Comparison of ENCODE assay signal across 17 mouse cellular contexts in the genomic region with DNA sequence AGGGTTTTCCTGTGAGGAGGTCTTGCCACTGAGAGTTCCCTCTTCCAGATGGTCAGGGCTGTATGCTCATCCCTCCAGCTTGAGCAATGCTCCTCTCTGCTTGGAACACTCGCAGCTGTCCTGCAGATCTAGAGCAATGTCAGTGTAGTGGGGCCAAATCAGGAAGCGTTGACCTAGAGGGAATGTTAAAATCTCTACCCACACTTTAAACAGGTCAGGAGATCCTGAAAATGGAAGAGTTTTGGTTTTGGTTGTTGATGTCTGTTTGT. TPM values are rescaled to one million over a fixed set of nuclear protein-coding genes. Genes with fewer than 3 reads are reported as not detected.
DNase-seq lines count a peak whose midpoint lies in the region; ATAC-seq and TF ChIP-seq lines count a peak whose summit lies in the region.
"Had no signal": no experiment of that assay in that cellular context is flagged by ENCODE, and none has a peak within 500 bp of the region (broad histone marks: within the 10 kb centered on the region; RNA-seq: fewer than 3 reads in every experiment).

No protein-coding gene starts in this region.

- H3K4me2 ChIP-seq in embryonic facial prominence, embryonic 14.5 days (ENCODE audit: low read depth, low read length) = no peak overlapping the region
- no peak overlapping the region for H3K4me2 ChIP-seq in heart, embryonic 11.5 days
- H3K4me2 ChIP-seq in stomach, embryonic 15.5 days = no peak overlapping the region
- H3K4me2 ChIP-seq in stomach, postnatal 0 days (replicated peaks; ENCODE audit: low read depth) = no peak overlapping the region
- H3K4me2 ChIP-seq: embryonic facial prominence, embryonic 15.5 days; limb, embryonic 15.5 days had no signal

- no peaks in the 10 kb centered on the region for H3K36me3 ChIP-seq in embryonic facial prominence, embryonic 14.5 days (ENCODE audit: control insufficient read depth, insufficient read depth, low read length)
- no peaks in the 10 kb centered on the region for H3K36me3 ChIP-seq in embryonic facial prominence, embryonic 10.5 days (replicated peaks)
- no peaks in the 10 kb centered on the region for H3K36me3 ChIP-seq in heart, embryonic 11.5 days (ENCODE audit: control insufficient read depth, insufficient read depth, low read length)
- H3K36me3 ChIP-seq in stomach, embryonic 15.5 days = no peaks in the 10 kb centered on the region
- no peaks in the 10 kb centered on the region for H3K36me3 ChIP-seq in stomach, postnatal 0 days (ENCODE audit: control insufficient read depth, insufficient read depth, low read length)
- H3K36me3 ChIP-seq: embryonic facial prominence, embryonic 15.5 days; limb, embryonic 15.5 days had no signal

- no peak overlapping the region for H3K9ac ChIP-seq in embryonic facial prominence, embryonic 14.5 days (ENCODE audit: low read depth, low read length)
- no peak overlapping the region for H3K9ac ChIP-seq in heart, embryonic 11.5 days (ENCODE audit: low read depth, low read length)
- H3K9ac ChIP-seq in stomach, embryonic 15.5 days = no peak overlapping the region
- no peak overlapping the region for H3K9ac ChIP-seq in stomach, postnatal 0 days (ENCODE audit: low read length)
- H3K9ac ChIP-seq: embryonic facial prominence, embryonic 15.5 days; limb, embryonic 15.5 days had no signal

- TF ChIP-seq CTCF in stomach, postnatal 0 days (IDR thresholded peaks at IDR 0.05; ENCODE audit: low read depth) = no peak

- 77% methylated on average over 2 of the region's 2 CpGs for WGBS in embryonic facial prominence, embryonic 14.5 days
- WGBS in embryonic facial prominence, embryonic 10.5 days = 84% methylated on average over 2 of the region's 2 CpGs
- 81% methylated on average over 2 of the region's 2 CpGs for WGBS in heart, embryonic 11.5 days (ENCODE audit: insufficient replicate concordance)
- 66% methylated on average over 2 of the region's 2 CpGs for WGBS in stomach, embryonic 15.5 days
- WGBS in stomach, postnatal 0 days = 55% methylated on average over 2 of the region's 2 CpGs

- H3K4me1 ChIP-seq in embryonic facial prominence, embryonic 14.5 days (ENCODE audit: control insufficient read depth, insufficient read depth, low read length) = no peaks in the 10 kb centered on the region
- H3K4me1 ChIP-seq in embryonic facial prominence, embryonic 10.5 days = peaks cover 20% of the 10 kb centered on the region
- peaks cover 3% of the 10 kb centered on the region for H3K4me1 ChIP-seq in heart, embryonic 11.5 days (ENCODE audit: control insufficient read depth, insufficient read depth, low read length)
- no peaks in the 10 kb centered on the region for H3K4me1 ChIP-seq in stomach, embryonic 15.5 days
- H3K4me1 ChIP-seq in stomach, postnatal 0 days (replicated peaks; ENCODE audit: control insufficient read depth, insufficient read depth) = no peaks in the 10 kb centered on the region
- H3K4me1 ChIP-seq: limb, embryonic 15.5 days had no signal

- no peak for TF ChIP-seq EP300 in stomach, postnatal 0 days (optimal IDR thresholded peaks at IDR 0.05)

- H3K27ac ChIP-seq in embryonic facial prominence, embryonic 14.5 days (replicated peaks; ENCODE audit: low read depth, low read length) = no peak overlapping the region
- no peak overlapping the region for H3K27ac ChIP-seq in embryonic facial prominence, embryonic 10.5 days (replicated peaks)
- H3K27ac ChIP-seq in heart, embryonic 11.5 days (ENCODE audit: low read depth, low read length) = no peak overlapping the region
- H3K27ac ChIP-seq in stomach, embryonic 15.5 days = peak overlapping the region; percentile 40; the same call in 1 of the 2 replicates
- H3K27ac ChIP-seq in stomach, postnatal 0 days (replicated peaks) = no peak overlapping the region
- H3K27ac ChIP-seq: embryonic facial prominence, embryonic 15.5 days; kidney, postnatal 0 days; limb, embryonic 15.5 days had no signal

- no peak for DNase-seq in embryonic facial prominence, embryonic 14.5 days (ENCODE audit: low spot score)
- DNase-seq in embryonic facial prominence, embryonic 10.5 days (ENCODE audit: low spot score) = no peak
- DNase-seq in heart, adult 8-10 months (ENCODE audit: low spot score) = peak; percentile 24
- DNase-seq in stomach, postnatal 0 days (ENCODE audit: low spot score) = no peak
- DNase-seq in testis, postnatal 10 days (ENCODE audit: low spot score) = no peak
- DNase-seq: adrenal gland, postnatal 14 days; heart, postnatal 4 days; kidney, adult 18-20 months; lung, postnatal 10 days; retina, postnatal 1 day; thymus, postnatal 4 days had no signal

- no peaks in the 10 kb centered on the region for H3K27me3 ChIP-seq in embryonic facial prominence, embryonic 14.5 days (replicated peaks; ENCODE audit: control insufficient read depth, insufficient read depth, low read length)
- no peaks in the 10 kb centered on the region for H3K27me3 ChIP-seq in embryonic facial prominence, embryonic 10.5 days (replicated peaks; ENCODE audit: low read depth, poor library complexity, severe bottlenecking)
- H3K27me3 ChIP-seq in heart, embryonic 11.5 days (ENCODE audit: control insufficient read depth, insufficient read depth, low read length) = no peaks in the 10 kb centered on the region
- H3K27me3 ChIP-seq in stomach, embryonic 15.5 days (replicated peaks) = no peaks in the 10 kb centered on the region
- H3K27me3 ChIP-seq in stomach, postnatal 0 days (ENCODE audit: control insufficient read depth, insufficient read depth, low read length) = no peaks in the 10 kb centered on the region
- H3K27me3 ChIP-seq: CH12.LX; embryonic facial prominence, embryonic 15.5 days; limb, embryonic 15.5 days had no signal

- H3K9me3 ChIP-seq in embryonic facial prominence, embryonic 14.5 days (ENCODE audit: control insufficient read depth, low read length) = no peaks in the 10 kb centered on the region
- no peaks in the 10 kb centered on the region for H3K9me3 ChIP-seq in embryonic facial prominence, embryonic 10.5 days
- no peaks in the 10 kb centered on the region for H3K9me3 ChIP-seq in heart, embryonic 11.5 days (replicated peaks; ENCODE audit: control insufficient read depth, low read length)
- no peaks in the 10 kb centered on the region for H3K9me3 ChIP-seq in stomach, embryonic 15.5 days
- no peaks in the 10 kb centered on the region for H3K9me3 ChIP-seq in stomach, postnatal 0 days (ENCODE audit: control insufficient read depth, low read length)
- H3K9me3 ChIP-seq: embryonic facial prominence, embryonic 15.5 days; limb, embryonic 15.5 days had no signal

- H3K4me3 ChIP-seq in embryonic facial prominence, embryonic 14.5 days (ENCODE audit: low read depth, low read length) = no peak overlapping the region
- H3K4me3 ChIP-seq in embryonic facial prominence, embryonic 10.5 days = no peak overlapping the region
- H3K4me3 ChIP-seq in heart, embryonic 11.5 days (ENCODE audit: low read depth, low read length) = no peak overlapping the region
- H3K4me3 ChIP-seq in stomach, embryonic 15.5 days (replicated peaks) = no peak overlapping the region
- no peak overlapping the region for H3K4me3 ChIP-seq in stomach, postnatal 0 days (ENCODE audit: low read depth, low read length)
- H3K4me3 ChIP-seq: embryonic facial prominence, embryonic 15.5 days; limb, embryonic 15.5 days had no signal

- 0 out of 2 replicates have a peak, but pooled peaks have one; percentile 17 for ATAC-seq in embryonic facial prominence, embryonic 14.5 days (ENCODE audit: low read depth)
- ATAC-seq in heart, embryonic 11.5 days (replicated peaks; ENCODE audit: insufficient number of reproducible peaks, low FRiP score, low TSS enrichment) = no peak
- no peak for ATAC-seq in stomach, embryonic 15.5 days (ENCODE audit: insufficient read depth, low FRiP score, low read depth)
- no peak; the same call in 1 of the 2 replicates for ATAC-seq in stomach, postnatal 0 days (ENCODE audit: low FRiP score, low TSS enrichment)

RNA-seq across cellular contexts. Expression of a gene that starts 36.0 kb away (rescaled TPM):
- polyA plus RNA-seq in embryonic facial prominence, embryonic 14.5 days (2014; fragmentation: Nextera tagmentation; extraction: Ambion mirVana) = 6.5 and 8.0 TPM in 2 replicates
- polyA plus RNA-seq in embryonic facial prominence, embryonic 10.5 days (2016; fragmentation: Nextera tagmentation; extraction: Ambion mirVana) = 2.0 and 2.6 TPM in 2 replicates
- total RNA-seq in heart, adult 8-10 months (2022) = 1 to 10 TPM; 1.7 to 3.0 (median 2.4) TPM
- 4.1 and 4.4 TPM in 2 replicates for polyA plus RNA-seq in heart, embryonic 11.5 days (2014; fragmentation: Nextera tagmentation; extraction: Ambion mirVana)
- 3.9 and 4.1 TPM in 2 replicates for polyA plus RNA-seq in stomach, embryonic 15.5 days (2015; fragmentation: Nextera tagmentation; extraction: Ambion mirVana)
- 3.4 and 3.8 TPM in 2 replicates for polyA plus RNA-seq in stomach, postnatal 0 days (2015; fragmentation: Nextera tagmentation; extraction: Ambion mirVana)
- total RNA-seq: CH12.LX had no signal
